Mouse (Mus musculus) stomach, postnatal 0 days (tissue): ENCODE measurements around the gene Chrna9.

Experiments
- CTCF ChIP-seq: IDR thresholded peaks from 2 replicates; pipeline ENCODE4 v1.5.1; 2016; ENCODE audit warnings: antibody characterized with exemption, low read depth, mild to moderate bottlenecking, moderate library complexity
- EP300 ChIP-seq: optimal IDR thresholded peaks from 2 replicates; pipeline ENCODE3; 2016; ENCODE audit warnings: antibody characterized with exemption

GRCm38 (mm10) chr5:65975731-65976130 is 41.0 kb downstream of the Chrna9 start:
- no peak for TF ChIP-seq CTCF
- TF ChIP-seq EP300: no peak
